Mouse (Mus musculus) cerebellum, adult 8-10 months (tissue): ENCODE data around the gene Kif2c.

ENCODE experiments used
- DNase-seq: peaks from one replicate; pipeline ENCODE4 v3.0.0; 2022

Gene Kif2c

DNA sequence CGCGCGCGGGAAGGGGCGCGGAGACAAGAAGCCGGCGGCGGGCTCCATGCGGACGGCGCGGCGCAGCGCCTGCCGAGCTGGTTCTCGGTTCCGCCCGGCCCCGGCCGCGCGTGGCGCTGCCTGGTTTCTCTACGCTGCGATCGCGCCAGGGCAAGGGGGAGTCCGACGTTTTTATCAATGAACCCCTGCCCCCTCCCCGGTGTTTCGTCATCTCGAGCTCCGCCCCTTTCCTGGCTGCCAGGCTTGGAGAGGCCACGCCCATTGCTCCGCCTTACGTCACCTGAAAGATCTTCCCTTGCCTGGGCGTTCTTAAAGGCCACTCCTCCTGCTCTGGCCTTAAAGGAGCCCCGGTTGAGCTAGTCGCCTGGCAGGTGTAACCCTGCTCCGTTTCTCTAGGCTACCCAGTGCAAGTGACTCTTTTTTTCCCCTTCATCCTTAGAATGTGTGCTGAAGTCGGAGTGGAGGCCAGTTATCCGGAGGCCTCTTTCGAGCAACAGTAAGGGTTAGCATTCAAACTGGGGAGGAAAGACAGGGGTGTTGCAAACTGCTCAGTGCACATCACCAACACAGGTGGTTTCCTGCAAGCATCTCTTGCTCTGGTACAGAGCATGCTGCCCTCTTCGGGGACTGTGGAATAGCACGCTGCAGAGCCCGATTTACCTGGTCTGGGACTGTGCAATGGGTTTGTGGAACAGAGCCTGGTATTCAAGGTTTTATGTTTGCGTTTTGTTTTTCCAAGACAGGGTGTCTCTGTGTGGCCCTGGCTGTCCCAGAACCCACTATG lies 48.4 kb downstream of the Kif2c start, which contains the start of gene Plk3:
TSS of gene Plk3 (minus strand) at position 147 of the 784 bp plus-strand sequence.
- DNase-seq, result peak; percentile 99

DNA sequence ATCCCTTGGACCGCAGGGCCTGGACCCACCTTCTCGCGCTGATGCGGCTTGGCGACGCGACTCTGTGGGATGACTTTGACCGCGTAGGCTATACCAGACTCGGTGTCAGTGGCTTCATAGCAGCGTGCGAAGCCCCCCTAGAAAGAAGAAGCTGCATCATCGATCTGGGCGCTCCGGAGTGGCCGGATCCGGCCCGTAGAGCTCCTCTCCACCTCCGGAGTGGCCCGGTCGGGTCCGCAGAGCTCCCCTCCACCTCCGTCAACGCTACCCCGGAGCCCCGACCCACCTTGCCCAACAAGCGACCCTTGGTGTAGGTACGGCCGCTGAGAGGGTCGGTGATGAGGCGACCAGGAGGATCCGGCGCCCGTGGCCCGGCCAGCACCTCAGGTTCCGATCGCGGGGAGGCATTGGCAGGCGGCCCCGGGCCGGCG lies 49.1 kb downstream of the Kif2c start:
- DNase-seq, result no peak

GRCm38 (mm10) chr4:117132794-117133143 lies 49.7 kb downstream of the Kif2c start:
- no peak for DNase-seq

- DNase-seq, result no peak
Measured at GRCm38 (mm10) chr4:117131890-117132793, 50.3 kb downstream of the Kif2c start.

DNA sequence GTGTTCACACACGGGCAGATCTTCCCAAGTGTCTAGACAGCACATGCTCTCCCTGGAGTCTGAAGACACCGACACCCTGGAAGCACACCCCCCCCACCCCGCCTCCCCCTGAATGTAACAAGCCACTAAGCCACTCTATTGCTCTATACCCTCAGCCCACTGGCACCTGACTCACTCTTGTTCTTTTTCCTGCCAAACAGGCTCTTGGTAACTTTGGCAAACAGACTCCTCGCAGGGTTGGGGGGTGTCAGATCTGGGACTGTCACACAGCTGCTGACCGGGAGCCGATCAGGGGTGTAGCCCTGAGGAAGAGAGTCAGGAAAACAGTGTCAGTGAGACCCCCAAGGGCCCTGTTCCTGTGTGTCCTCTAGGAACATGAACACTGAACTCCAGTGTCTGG lies 51.2 kb downstream of the Kif2c start:
- no peak for DNase-seq

GRCm38 (mm10) chr4:117130790-117131189 lies 51.6 kb downstream of the Kif2c start:
- no peak for DNase-seq

DNA sequence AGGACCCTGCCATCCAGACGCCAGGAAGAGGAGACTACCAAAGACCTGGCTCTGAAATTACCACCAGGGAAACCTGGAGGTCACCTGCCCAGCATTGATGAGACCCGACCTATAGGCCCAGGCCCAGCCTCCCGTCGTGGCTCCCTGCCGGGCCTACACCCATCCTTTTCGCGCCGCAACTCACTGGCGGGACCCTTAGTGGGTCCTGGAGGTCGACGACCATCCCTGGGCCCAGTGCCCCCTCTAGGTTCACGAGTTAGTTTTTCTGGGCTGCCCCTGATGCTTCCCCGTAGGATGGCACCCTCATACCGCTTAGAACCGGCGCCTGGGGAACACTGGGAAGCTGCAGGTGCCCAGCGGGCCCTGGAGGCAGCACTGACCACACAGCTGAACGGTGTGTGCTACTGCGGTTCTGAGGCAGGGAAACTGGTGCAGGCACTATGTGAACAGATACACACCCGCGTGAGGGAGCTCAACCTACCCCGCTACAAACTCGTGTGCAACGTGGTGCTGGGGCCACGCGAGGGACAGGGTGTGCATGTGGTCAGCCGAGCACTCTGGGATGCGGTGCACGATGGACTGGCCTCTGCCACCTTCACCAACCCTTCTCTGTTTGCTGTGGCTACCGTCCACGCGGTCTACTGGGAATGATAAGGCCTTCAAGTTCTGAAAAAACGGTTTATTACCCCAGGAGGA lies 54.3 kb downstream of the Kif2c start:
- DNase-seq, result no peak

DNA sequence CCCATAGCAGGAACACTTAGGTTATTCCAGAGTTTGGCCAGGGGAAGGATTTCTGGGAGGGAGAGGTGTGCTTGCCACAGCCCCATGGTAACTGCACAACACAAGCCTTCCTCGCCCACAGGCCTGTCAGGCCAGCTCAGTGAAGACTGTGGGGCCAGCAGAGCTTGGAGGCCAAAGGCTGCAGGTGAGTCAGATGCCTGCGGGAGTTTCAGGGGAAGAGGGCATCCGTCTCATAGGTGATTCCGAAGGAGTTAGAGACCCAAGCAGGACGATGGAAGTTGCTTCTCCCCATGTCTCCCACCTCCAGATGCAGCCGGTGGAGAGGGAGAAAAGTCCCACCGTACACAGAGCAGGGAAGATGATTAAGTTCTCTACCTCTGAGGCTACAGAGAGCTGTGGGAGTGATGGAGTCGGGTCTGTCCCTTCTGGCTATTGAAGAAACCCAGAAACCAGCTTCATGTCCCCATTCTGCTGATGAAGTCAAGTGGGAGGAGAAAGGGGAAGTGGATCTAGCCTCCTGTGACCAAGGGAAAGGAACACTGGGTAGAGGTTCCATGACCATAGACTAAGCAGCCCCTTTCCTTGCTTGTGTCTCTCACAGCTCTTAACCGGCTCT lies 55.7 kb downstream of the Kif2c start, which contains the start of gene Tctex1d4:
TSS of gene Tctex1d4 (plus strand) at position 120 of the 616 bp plus-strand sequence.
- no peak for DNase-seq

DNA sequence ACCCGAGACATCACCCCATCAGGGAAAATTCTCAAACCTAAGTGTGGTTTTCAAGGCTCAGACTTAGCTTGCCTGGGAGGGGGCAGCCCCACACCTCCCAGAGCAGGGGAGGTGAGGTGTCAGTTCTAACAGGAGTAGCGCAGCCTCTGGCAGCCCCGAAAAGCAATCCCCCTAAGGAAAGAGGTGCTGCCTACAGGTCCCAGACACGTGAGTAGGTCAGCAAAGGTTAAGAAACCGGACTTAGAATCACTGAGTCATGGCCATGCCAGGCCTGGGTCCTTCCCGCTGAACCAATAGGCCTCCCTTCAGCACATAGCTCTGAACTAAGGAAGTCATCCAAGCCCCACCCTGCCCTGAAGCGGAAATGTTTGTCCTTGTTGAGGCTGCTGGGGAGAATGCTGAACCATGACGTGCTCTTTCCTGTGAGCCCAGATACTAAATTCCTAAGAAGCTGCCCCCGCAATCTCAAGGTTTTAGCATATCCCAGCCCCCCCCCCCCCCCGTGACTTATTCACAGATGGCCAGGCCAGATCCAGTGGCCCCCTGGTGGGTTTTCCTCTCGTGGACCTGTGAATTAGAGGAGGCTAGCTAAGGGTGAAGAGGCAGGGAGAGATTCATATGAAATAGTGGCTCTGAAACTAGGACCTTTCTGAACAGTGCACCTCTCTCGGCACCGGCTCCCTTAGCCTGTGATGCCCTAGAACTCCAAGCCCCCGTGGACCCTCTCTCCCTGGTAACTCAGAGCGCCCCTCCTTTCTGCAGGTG lies 56.3 kb downstream of the Kif2c start:
- no peak for DNase-seq

DNA sequence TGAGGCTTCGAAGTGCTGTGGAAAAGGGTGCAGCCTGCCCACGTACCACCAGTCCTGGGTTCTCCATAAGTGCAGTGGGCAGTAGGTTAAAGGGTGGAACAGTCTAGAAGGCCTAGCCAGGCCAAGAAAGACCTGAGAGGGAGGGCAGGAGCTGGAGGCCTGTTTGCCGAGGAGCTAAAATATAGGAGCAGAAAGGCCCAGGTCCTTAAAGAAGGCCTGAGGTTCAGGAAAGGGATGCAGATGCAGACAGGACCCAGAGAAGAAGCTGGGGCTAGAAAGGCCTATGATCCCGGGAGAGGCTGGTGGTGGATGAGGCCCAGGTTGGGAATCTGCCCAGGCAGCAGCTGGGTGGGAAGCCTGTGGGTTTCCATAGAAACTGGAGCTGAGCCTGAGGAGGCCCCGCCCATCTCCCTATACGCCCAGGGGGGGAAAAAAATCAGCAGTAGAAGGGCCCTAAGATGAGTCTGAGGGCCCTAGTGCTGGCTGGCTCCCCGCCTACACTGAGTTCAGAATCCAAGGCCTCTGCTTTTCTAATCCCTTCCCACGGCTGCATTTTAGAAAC lies 57.0 kb downstream of the Kif2c start, which contains the start of gene Btbd19:
TSS of gene Btbd19 (minus strand) at position 378 of the 562 bp plus-strand sequence.
- DNase-seq, result no peak

DNA sequence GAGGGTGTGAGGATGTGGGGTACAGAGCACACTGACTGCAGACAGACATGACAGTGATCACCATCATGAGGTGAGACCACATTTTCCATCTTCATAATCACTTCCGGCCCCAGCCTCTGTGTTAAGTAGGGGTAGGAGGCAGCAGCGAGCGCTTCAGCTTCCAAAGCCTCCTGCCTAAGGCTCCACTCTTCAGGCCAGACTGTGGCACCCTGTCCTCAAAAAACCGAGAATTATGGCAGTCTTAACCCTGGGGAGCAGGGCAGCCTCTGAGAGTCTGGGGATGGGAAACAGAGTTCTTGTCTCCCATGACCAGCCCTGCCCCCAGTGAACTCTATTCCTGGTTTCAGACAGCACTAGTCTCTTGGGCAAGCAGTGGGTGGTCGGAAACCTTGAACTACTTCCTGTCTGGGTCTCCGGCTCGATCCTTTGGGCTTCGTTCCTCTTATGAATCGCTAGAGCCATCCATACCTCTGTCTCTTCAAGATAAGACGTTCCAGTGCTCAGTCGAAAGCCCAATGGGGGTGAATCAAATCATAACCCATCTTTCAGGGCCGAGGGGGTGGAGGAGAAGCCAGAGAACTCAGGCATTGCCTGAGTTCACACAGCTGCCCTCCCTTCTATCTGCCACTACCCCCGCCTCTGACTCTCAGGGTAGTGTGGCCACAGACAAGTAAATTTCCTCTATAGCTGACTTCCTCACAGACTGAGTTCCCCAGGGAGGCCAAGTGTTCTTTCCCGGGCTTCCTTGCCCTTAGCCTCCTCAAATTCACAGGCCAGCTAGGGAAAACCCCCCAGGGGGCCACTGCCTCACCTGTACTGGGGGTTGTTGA lies 57.7 kb downstream of the Kif2c start:
- DNase-seq, result no peak

GRCm38 (mm10) chr4:117124218-117124517 lies 58.3 kb downstream of the Kif2c start:
- DNase-seq, result no peak

GRCm38 (mm10) chr4:117123546-117124217 lies 58.8 kb downstream of the Kif2c start:
- no peak for DNase-seq

DNA sequence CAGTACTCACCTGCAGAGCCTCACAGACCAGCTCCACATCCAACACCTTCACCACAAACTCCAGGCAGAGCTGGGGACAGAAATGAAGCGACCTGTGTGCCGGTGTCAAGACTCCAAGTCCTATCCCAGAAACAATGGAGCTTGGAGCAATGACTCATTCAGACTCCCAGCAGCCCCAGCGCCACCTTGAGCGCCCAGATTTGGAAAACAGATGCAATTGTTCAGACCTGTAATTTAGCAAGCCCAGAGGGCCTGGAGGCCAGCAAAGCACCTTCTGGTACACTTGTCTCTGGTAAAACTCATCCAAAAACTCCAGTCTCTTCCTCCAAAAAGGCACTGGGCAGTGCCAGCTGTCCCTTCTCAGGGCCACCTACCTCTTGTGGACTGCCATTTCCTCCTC lies 60.2 kb downstream of the Kif2c start:
- DNase-seq, result no peak

GRCm38 (mm10) chr4:117120445-117121414 lies 61.7 kb downstream of the Kif2c start:
- peak; percentile 87 for DNase-seq

GRCm38 (mm10) chr4:117120052-117120444 lies 62.4 kb downstream of the Kif2c start:
- no peak for DNase-seq

DNA sequence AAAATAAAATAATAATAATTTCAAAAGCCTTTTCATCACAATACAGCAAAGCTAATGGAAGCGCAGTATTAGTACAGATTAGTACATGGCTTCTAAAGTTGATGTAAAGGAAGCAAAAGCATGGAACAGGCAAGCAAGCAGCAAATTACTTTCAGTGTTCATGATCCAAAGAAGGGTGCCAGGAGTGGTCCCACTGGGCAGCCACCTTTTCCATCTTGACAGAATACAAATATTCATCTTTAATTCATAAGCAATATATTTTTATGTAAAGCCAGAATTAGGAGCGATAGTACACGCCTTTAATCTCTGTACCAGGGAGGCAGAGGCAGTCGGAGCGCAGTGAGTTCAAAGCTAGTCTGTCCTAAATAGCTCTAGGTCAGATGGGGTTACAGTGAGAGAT lies 62.8 kb downstream of the Kif2c start:
- DNase-seq, result no peak

- DNase-seq, result no peak
Measured at GRCm38 (mm10) chr4:117117931-117118330, 64.5 kb downstream of the Kif2c start.

DNA sequence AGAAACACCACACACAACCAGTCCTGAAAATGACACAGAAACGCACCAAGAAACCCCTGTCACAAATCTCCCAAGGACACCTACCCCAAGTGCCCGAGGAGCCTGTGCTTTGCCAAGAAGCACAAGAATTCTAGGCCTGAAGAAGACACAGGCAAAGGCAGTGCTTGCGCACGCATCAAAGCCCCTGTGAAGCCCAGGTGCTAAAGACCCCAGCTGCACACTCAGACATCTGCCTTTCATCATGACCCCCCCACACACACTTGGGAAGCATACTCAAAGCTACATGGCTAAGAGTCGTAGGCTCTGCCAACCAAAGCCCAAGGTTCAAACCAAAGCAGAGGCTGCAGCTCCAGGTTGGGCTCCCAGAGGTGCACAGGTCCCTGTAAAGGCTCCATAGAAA lies 66.8 kb downstream of the Kif2c start:
- no peak for DNase-seq
